Mouse (Mus musculus): ENCODE measurements around the gene Lclat1.

DNA sequence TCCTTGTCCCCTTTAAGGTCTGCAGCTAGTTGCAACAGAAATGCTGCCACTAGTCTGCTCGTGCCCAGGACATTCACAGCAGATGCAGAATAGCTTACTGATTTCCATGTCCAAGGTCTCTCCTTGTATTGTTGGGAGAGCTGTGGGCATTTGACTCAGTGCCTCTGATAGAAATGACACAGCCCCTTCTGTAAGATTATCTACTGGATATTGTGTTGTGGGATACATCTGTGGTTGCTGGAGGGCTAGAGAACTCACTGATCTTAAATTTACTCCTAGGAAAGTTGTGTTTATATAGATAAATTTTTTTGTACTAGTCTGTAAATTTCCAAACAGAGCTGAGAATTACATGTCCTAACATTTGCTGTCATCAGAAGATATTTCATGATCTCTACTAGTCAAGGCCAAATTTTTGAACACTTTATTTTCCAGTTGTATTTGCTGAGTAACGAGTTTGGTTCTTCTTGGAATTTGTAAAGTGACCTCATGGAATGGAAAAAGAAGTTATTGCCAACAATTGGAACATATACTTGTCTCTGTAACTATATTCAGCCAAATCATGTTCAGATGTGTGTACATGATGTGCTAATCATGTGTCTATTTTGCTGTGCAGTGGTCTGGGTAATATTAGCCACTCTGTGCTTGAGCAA is 87.4 kb downstream of the Lclat1 start:
- TF ChIP-seq CTCF (conservative IDR thresholded peaks at IDR 0.05; ENCODE audit: low read length) (no peak), NANOG (IDR thresholded peaks at IDR 0.05; ENCODE audit: borderline replicate concordance, low read length) (no peak)

Measured in E14TG2a.4 (cell line).